Mouse (Mus musculus) midbrain, embryonic 12.5 days (tissue): ENCODE results near the gene Ntn5. TPM values are rescaled to one million over a fixed set of nuclear protein-coding genes. Genes with fewer than 3 reads are reported as not detected.
"Not testable (repeated sequence)": the region's sequence is repeated elsewhere in the genome, so short reads cannot be mapped to it uniquely, and the experiment has no call there.

Experiments
- ATAC-seq: fragments of 200-750 bp; cut with Nextera tagmentation; 2 replicates; pipeline ENCODE4 v1.8.0; 2017; ENCODE audit warnings: low read depth, moderate TSS enrichment, moderate library complexity; ENCODE audit not compliant: low FRiP score
- H3K27ac ChIP-seq: fragments of 300-500 bp; sonication (generic); replicated peaks from 2 replicates; pipeline ENCODE4 v1.5.1; 2016; ENCODE audit warnings: mild to moderate bottlenecking
- H3K27me3 ChIP-seq: fragments of 300-500 bp; sonication (generic); 2 replicates; pipeline ENCODE4 v1.6.1; 2016; ENCODE audit warnings: mild to moderate bottlenecking
- H3K36me3 ChIP-seq: fragments of 300-500 bp; sonication (generic); 2 replicates; pipeline ENCODE4 v1.6.1; 2016
- H3K4me1 ChIP-seq: fragments of 300-500 bp; sonication (generic); 2 replicates; pipeline ENCODE4 v1.6.1; 2016
- H3K4me2 ChIP-seq: fragments of 300-500 bp; sonication (generic); replicated peaks from 2 replicates; pipeline ENCODE4 v1.6.1; 2016; ENCODE audit warnings: mild to moderate bottlenecking, moderate library complexity
- H3K4me3 ChIP-seq: fragments of 300-500 bp; sonication (generic); 2 replicates; pipeline ENCODE4 v1.5.1; 2016; ENCODE audit warnings: mild to moderate bottlenecking
- H3K9ac ChIP-seq: fragments of 300-500 bp; sonication (generic); replicated peaks from 2 replicates; pipeline ENCODE4 v1.6.1; 2016; ENCODE audit warnings: mild to moderate bottlenecking, moderate library complexity
- H3K9me3 ChIP-seq: fragments of 300-500 bp; sonication (generic); 2 replicates; pipeline ENCODE4 v1.6.1; 2016; ENCODE audit warnings: mild to moderate bottlenecking
- WGBS: fragments of 180-500 bp; shearing (Covaris S2); methylation state at CpG from one replicate; pipeline ENCODE4 v1.1.7; 2016; 5-methylcytosine and 5-hydroxymethylcytosine counted together
- polyA plus RNA-seq: library from polyadenylated mRNA; unstranded; fragments of >200 nt; fragmentation: Nextera tagmentation; extraction: Ambion mirVana; gene quantifications from 2 replicates; pipeline ENCODE4 v1.2.1, GENCODE M21; 2016

Ntn5 gene
- polyA plus RNA-seq, 1 experiment from 2014 or later = 0.31 TPM

GRCm38 (mm10) chr7:45642503-45643255 lies 41.1 kb upstream of the Ntn5 start:
- 38% methylated on average over 16 of the region's 16 CpGs for WGBS

GRCm38 (mm10) chr7:45643441-45644178 lies 40.2 kb upstream of the Ntn5 start:
- Histone ChIP-seq H3K27me3 (peaks cover 28% of the 10 kb centered on the region), H3K27ac (peak overlapping the region; percentile 94), H3K9ac (peak overlapping the region; percentile 77), H3K36me3 (no peaks in the 10 kb centered on the region), H3K4me3 (peak overlapping the region; percentile 47), H3K9me3 (no peaks in the 10 kb centered on the region), H3K4me2 (peak overlapping the region; percentile 77), H3K4me1 (peaks cover 22% of the 10 kb centered on the region)
- WGBS = 1% methylated on average over 28 of the region's 28 CpGs
- ATAC-seq = peak; percentile 94

More at GRCm38 (mm10) chr7:45642503-45643255, 41.1 kb upstream of the Ntn5 start:
- Histone ChIP-seq H3K4me2 (peak overlapping the region; percentile 77), H3K27ac (peak overlapping the region; percentile 94), H3K4me1 (peaks cover 30% of the 10 kb centered on the region), H3K4me3 (peak overlapping the region; percentile 47), H3K9me3 (no peaks in the 10 kb centered on the region), H3K36me3 (no peaks in the 10 kb centered on the region), H3K9ac (peak overlapping the region; percentile 77), H3K27me3 (peaks cover 26% of the 10 kb centered on the region)
- ATAC-seq = no peak

GRCm38 (mm10) chr7:45644183-45644582 lies 39.6 kb upstream of the Ntn5 start:
- Histone ChIP-seq H3K4me3 (peak overlapping the region; percentile 47), H3K4me2 (peak overlapping the region; percentile 77), H3K9me3 (no peaks in the 10 kb centered on the region), H3K4me1 (peaks cover 22% of the 10 kb centered on the region), H3K27ac (peak overlapping the region; percentile 86), H3K27me3 (peaks cover 28% of the 10 kb centered on the region), H3K36me3 (no peaks in the 10 kb centered on the region), H3K9ac (peak overlapping the region; percentile 47)
- peak; percentile 8; the same call in 1 of the 2 replicates for ATAC-seq
- 2% methylated on average over 18 of the region's 18 CpGs for WGBS

- 65% methylated on average over 6 of the region's 6 CpGs for WGBS
- H3K9ac ChIP-seq = peak overlapping the region; percentile 47; the same call in 1 of the 2 replicates
- peak overlapping the region; percentile 47; the same call in 1 of the 2 replicates for H3K4me3 ChIP-seq
Measured at GRCm38 (mm10) chr7:45644872-45645590, 38.8 kb upstream of the Ntn5 start.

GRCm38 (mm10) chr7:45645591-45645971 lies 38.2 kb upstream of the Ntn5 start:
- 62% methylated on average over 7 of the region's 7 CpGs for WGBS
- ATAC-seq = no peak
- H3K36me3 ChIP-seq = no peaks in the 10 kb centered on the region

More at GRCm38 (mm10) chr7:45644872-45645590, 38.8 kb upstream of the Ntn5 start:
- Histone ChIP-seq H3K9me3 (no peaks in the 10 kb centered on the region), H3K4me2 (peak overlapping the region; percentile 77), H3K27me3 (peaks cover 24% of the 10 kb centered on the region), H3K36me3 (no peaks in the 10 kb centered on the region), H3K4me1 (peaks cover 22% of the 10 kb centered on the region), H3K27ac (peak overlapping the region; percentile 86)
- ATAC-seq = no peak

GRCm38 (mm10) chr7:45646671-45647070 lies 37.2 kb upstream of the Ntn5 start:
- H3K27me3 ChIP-seq = peaks cover 15% of the 10 kb centered on the region; the same call in 1 of the 2 replicates
- no peaks in the 10 kb centered on the region for H3K36me3 ChIP-seq
- no peak overlapping the region for H3K9ac ChIP-seq
- no peak overlapping the region for H3K4me2 ChIP-seq
- no peak for ATAC-seq
- H3K27ac ChIP-seq = no peak overlapping the region
- peaks cover 22% of the 10 kb centered on the region for H3K4me1 ChIP-seq
- H3K4me3 ChIP-seq = no peak overlapping the region
- WGBS = 78% methylated on average over 4 of the region's 4 CpGs
- H3K9me3 ChIP-seq = no peaks in the 10 kb centered on the region

More at GRCm38 (mm10) chr7:45645591-45645971, 38.2 kb upstream of the Ntn5 start:
- no peak overlapping the region for H3K27ac ChIP-seq
- H3K27me3 ChIP-seq = peaks cover 18% of the 10 kb centered on the region; the same call in 1 of the 2 replicates
- no peaks in the 10 kb centered on the region for H3K9me3 ChIP-seq
- no peak overlapping the region for H3K4me3 ChIP-seq
- peaks cover 22% of the 10 kb centered on the region for H3K4me1 ChIP-seq
- H3K4me2 ChIP-seq = no peak overlapping the region
- no peak overlapping the region for H3K9ac ChIP-seq

- no peak for ATAC-seq
- 85% methylated on average over 8 of the region's 8 CpGs for WGBS
- Histone ChIP-seq H3K36me3 (no peaks in the 10 kb centered on the region), H3K27ac (no peak overlapping the region), H3K9me3 (no peaks in the 10 kb centered on the region), H3K9ac (no peak overlapping the region), H3K4me3 (no peak overlapping the region), H3K4me2 (no peak overlapping the region), H3K27me3 (peaks cover 15% of the 10 kb centered on the region; the same call in 1 of the 2 replicates), H3K4me1 (peaks cover 7% of the 10 kb centered on the region)
Measured at GRCm38 (mm10) chr7:45649351-45649750, 34.5 kb upstream of the Ntn5 start.

GRCm38 (mm10) chr7:45650484-45650883 lies 33.3 kb upstream of the Ntn5 start:
- WGBS = 96% methylated on average over 20 of the region's 20 CpGs
- not testable (repeated sequence) for H3K4me2 ChIP-seq, H3K27ac ChIP-seq, H3K4me3 ChIP-seq, H3K36me3 ChIP-seq, H3K9me3 ChIP-seq, H3K4me1 ChIP-seq, H3K9ac ChIP-seq, ATAC-seq
- peaks cover 12% of the 10 kb centered on the region; the same call in 1 of the 2 replicates for H3K27me3 ChIP-seq

GRCm38 (mm10) chr7:45654424-45655047 lies 29.3 kb upstream of the Ntn5 start:
- H3K9ac ChIP-seq = no peak overlapping the region
- H3K4me3 ChIP-seq = 0 out of 2 replicates have a peak overlapping the region, but pooled peaks have one; percentile 4

GRCm38 (mm10) chr7:45660746-45661478 lies 22.9 kb upstream of the Ntn5 start:
- no peak overlapping the region for H3K27ac ChIP-seq
- no peak overlapping the region for H3K4me3 ChIP-seq
- 86% methylated on average over 11 of the region's 11 CpGs for WGBS
- H3K9me3 ChIP-seq = no peaks in the 10 kb centered on the region
- no peaks in the 10 kb centered on the region for H3K36me3 ChIP-seq
- peaks cover 7% of the 10 kb centered on the region; the same call in 1 of the 2 replicates for H3K27me3 ChIP-seq
- ATAC-seq = no peak
- H3K4me1 ChIP-seq = 0 out of 2 replicates have a peak, but pooled peaks cover 2% of the 10 kb centered on the region
- no peak overlapping the region for H3K4me2 ChIP-seq
- H3K9ac ChIP-seq = no peak overlapping the region

More at GRCm38 (mm10) chr7:45654424-45655047, 29.3 kb upstream of the Ntn5 start:
- Histone ChIP-seq H3K4me2 (peak overlapping the region; percentile 28), H3K9me3 (no peaks in the 10 kb centered on the region), H3K4me1 (peaks cover 14% of the 10 kb centered on the region), H3K27me3 (no peaks in the 10 kb centered on the region), H3K36me3 (no peaks in the 10 kb centered on the region), H3K27ac (no peak overlapping the region)
- 29% methylated on average over 17 of the region's 17 CpGs for WGBS
- no peak for ATAC-seq

- H3K9ac ChIP-seq, H3K27me3 ChIP-seq, H3K36me3 ChIP-seq, H3K4me2 ChIP-seq, H3K27ac ChIP-seq, ATAC-seq, H3K9me3 ChIP-seq, H3K4me3 ChIP-seq, H3K4me1 ChIP-seq: not testable (repeated sequence)
- WGBS = 89% methylated on average over 6 of the region's 6 CpGs
Measured at GRCm38 (mm10) chr7:45661702-45662101, 22.1 kb upstream of the Ntn5 start.
